Mouse (Mus musculus) lung, postnatal 0 days (tissue): ENCODE results near the gene Klk11. TPM values are rescaled to one million over a fixed set of nuclear protein-coding genes. Genes with fewer than 3 reads are reported as not detected.

Experiments used
- ATAC-seq: fragments of 200-750 bp; cut with Nextera tagmentation; 2 replicates; pipeline ENCODE4 v1.8.0; 2017; ENCODE audit warnings: moderate library complexity
- DNase-seq: peaks from one replicate; pipeline ENCODE4 v3.0.0-alpha.2; 2016; ENCODE audit warnings: low spot score
- H3K27ac ChIP-seq: fragments of 300-500 bp; sonication (generic); 2 replicates; pipeline ENCODE4 v1.5.1; 2014; ENCODE audit warnings: antibody characterized with exemption, mild to moderate bottlenecking, low read length, mixed read lengths
- H3K27me3 ChIP-seq: fragments of 300-500 bp; sonication (generic); replicated peaks from 2 replicates; pipeline ENCODE4 v1.6.1; 2014; ENCODE audit warnings: low read length, mixed read lengths; ENCODE audit not compliant: insufficient read depth
- H3K36me3 ChIP-seq: fragments of 300-500 bp; sonication (generic); 2 replicates; pipeline ENCODE4 v1.6.1; 2014; ENCODE audit warnings: low read length, mixed read lengths; ENCODE audit not compliant: insufficient read depth
- H3K4me1 ChIP-seq: fragments of 300-500 bp; sonication (generic); 2 replicates; pipeline ENCODE4 v1.6.1; 2014; ENCODE audit warnings: antibody characterized with exemption, low read depth, low read length, mixed read lengths; ENCODE audit not compliant: insufficient read depth
- H3K4me2 ChIP-seq: fragments of 300-500 bp; sonication (generic); replicated peaks from 2 replicates; pipeline ENCODE4 v1.6.1; 2014; ENCODE audit warnings: low read depth, mild to moderate bottlenecking, low read length, moderate library complexity, mixed read lengths
- H3K4me3 ChIP-seq: fragments of 300-500 bp; sonication (generic); 2 replicates; pipeline ENCODE4 v1.5.1; 2014; ENCODE audit warnings: low read depth, low read length
- H3K9ac ChIP-seq: fragments of 300-500 bp; sonication (generic); replicated peaks from 2 replicates; pipeline ENCODE4 v1.6.1; 2014; ENCODE audit warnings: low read depth, mild to moderate bottlenecking
- H3K9me3 ChIP-seq: fragments of 300-500 bp; sonication (generic); 2 replicates; pipeline ENCODE4 v1.6.1; 2016; ENCODE audit warnings: low read length, mixed read lengths
- CTCF ChIP-seq: IDR thresholded peaks from 2 replicates; pipeline ENCODE4 v1.5.1; 2016; ENCODE audit warnings: antibody characterized with exemption, mild to moderate bottlenecking
- EP300 ChIP-seq: IDR thresholded peaks from 2 replicates; pipeline ENCODE4 v1.6.1; 2016; ENCODE audit warnings: antibody characterized with exemption, mild to moderate bottlenecking, control low read depth
- WGBS: fragments of 180-500 bp; shearing (Covaris S2); extraction: QIAGEN DNeasy Blood & Tissue Kit; methylation state at CpG from one replicate; pipeline ENCODE4 v1.1.7; 2014; 5-methylcytosine and 5-hydroxymethylcytosine counted together
- polyA plus RNA-seq: library from polyadenylated mRNA; unstranded; fragments of >200 nt; fragmentation: Nextera tagmentation; extraction: Ambion mirVana; gene quantifications from 2 replicates; pipeline ENCODE4 v1.2.1, GENCODE M21; 2015

Klk11 gene
- polyA plus RNA-seq, 1 experiment from 2014 or later, result 1.2 TPM

DNA sequence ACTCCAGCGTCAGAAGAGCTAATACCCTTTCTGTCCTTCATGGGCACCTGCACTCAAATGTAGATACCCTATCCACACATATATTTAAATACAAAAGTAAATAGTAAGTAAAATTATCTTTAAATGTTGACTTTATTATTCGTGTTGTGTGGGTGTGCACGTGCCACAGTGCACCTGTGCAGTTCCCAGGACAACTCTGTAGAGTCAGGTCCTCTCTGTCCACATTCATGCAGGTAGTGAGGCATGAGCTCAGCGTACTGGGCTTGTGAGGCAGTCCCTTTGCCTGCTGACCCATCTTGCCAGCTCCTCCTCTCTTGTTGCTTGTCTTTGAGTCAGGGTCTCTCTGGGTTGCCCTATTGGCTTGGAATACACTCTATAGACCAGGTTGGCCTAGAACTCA is 53.3 kb downstream of the Klk11 start:
- Histone ChIP-seq H3K27ac (no peak overlapping the region), H3K9me3 (no peaks in the 10 kb centered on the region), H3K36me3 (no peaks in the 10 kb centered on the region), H3K4me2 (no peak overlapping the region), H3K27me3 (no peaks in the 10 kb centered on the region), H3K9ac (no peak overlapping the region), H3K4me1 (no peaks in the 10 kb centered on the region), H3K4me3 (no peak overlapping the region)
- no peak for DNase-seq
- 73% methylated on average over 4 of the region's 4 CpGs for WGBS
- no peak for ATAC-seq
- no peak for TF ChIP-seq CTCF
- TF ChIP-seq EP300, result no peak

Other genes with a start within 250 kb of the Klk11 start
- gene Cd33, start 230.2 kb upstream of the Klk11 start, polyA plus RNA-seq, result 5.0 and 6.2 TPM in 2 replicates
- gene Zfp658, start 212.3 kb upstream of the Klk11 start, polyA plus RNA-seq, result 1.7 and 1.8 TPM in 2 replicates
- gene Zfp719, start 195.0 kb upstream of the Klk11 start, polyA plus RNA-seq, result 5.7 and 6.0 TPM in 2 replicates
- gene Zfp819, start 167.4 kb upstream of the Klk11 start, polyA plus RNA-seq, result 0.08 and 0.27 TPM in 2 replicates
- gene Ceacam18, start 139.9 kb upstream of the Klk11 start, polyA plus RNA-seq, result 0.07 and 0.08 TPM in 2 replicates
- gene Siglece, start 114.4 kb upstream of the Klk11 start, polyA plus RNA-seq, result 3.2 and 4.0 TPM in 2 replicates
- gene Ctu1, start 102.6 kb upstream of the Klk11 start, polyA plus RNA-seq, result 8.5 and 9.0 TPM in 2 replicates
- gene Klk14, start 84.2 kb upstream of the Klk11 start, polyA plus RNA-seq, result 0.31 and 0.39 TPM in 2 replicates
- 4.8 and 6.3 TPM in 2 replicates for gene Klk13, start 62.0 kb upstream of the Klk11 start, polyA plus RNA-seq
- not detected in 2 replicates for gene Klk12, start 5.7 kb upstream of the Klk11 start, polyA plus RNA-seq
- 2.6 and 4.2 TPM in 2 replicates for gene Klk10, start 6.4 kb downstream of the Klk11 start, polyA plus RNA-seq
- 0.15 and 0.25 TPM in 2 replicates for gene Klk9, start 17.3 kb downstream of the Klk11 start, polyA plus RNA-seq
- 41.9 and 47.1 TPM in 2 replicates for gene Klk8, start 23.0 kb downstream of the Klk11 start, polyA plus RNA-seq
- gene Klk7, start 36.7 kb downstream of the Klk11 start, polyA plus RNA-seq, result not detected in 2 replicates
- not detected in 2 replicates for gene Klk6, start 49.9 kb downstream of the Klk11 start, polyA plus RNA-seq
- gene Klk5, start 67.4 kb downstream of the Klk11 start, polyA plus RNA-seq, result not detected in 2 replicates
- not detected in 2 replicates for gene Klk4, start 106.6 kb downstream of the Klk11 start, polyA plus RNA-seq
- not detected in 2 replicates for gene Klk15, start 159.1 kb downstream of the Klk11 start, polyA plus RNA-seq
- not detected in 2 replicates for gene Klk1b8, start 176.1 kb downstream of the Klk11 start, polyA plus RNA-seq
- gene Klk1b1, start 192.1 kb downstream of the Klk11 start, polyA plus RNA-seq, result not detected in 2 replicates
- not detected in 2 replicates for gene Klk1b9, start 201.5 kb downstream of the Klk11 start, polyA plus RNA-seq
- gene Klk1b11, start 221.3 kb downstream of the Klk11 start, polyA plus RNA-seq, result not detected in 2 replicates
- not detected in 2 replicates for gene Klk1b26, start 237.6 kb downstream of the Klk11 start, polyA plus RNA-seq